Mouse (Mus musculus) embryonic facial prominence, embryonic 14.5 days (tissue): ENCODE measurements at regions not wholly inside any gene's neighbourhood (a gene's known extent, or its start where the extent isn't known, plus 50 kb on each side); places are given as distances from the start of the nearest gene placed in this dataset.

Experiments
- ATAC-seq: fragments of 200-750 bp; cut with Nextera tagmentation; 2 replicates; pipeline ENCODE4 v1.8.0; 2017; ENCODE audit warnings: low read depth, moderate number of reproducible peaks, moderate TSS enrichment
- DNase-seq: peaks from one replicate; pipeline ENCODE4 v3.0.0-alpha.2; 2015; ENCODE audit warnings: low spot score
- H3K27ac ChIP-seq: fragments of 300-500 bp; sonication (generic); replicated peaks from 2 replicates; pipeline ENCODE4 v1.5.1; 2014; ENCODE audit warnings: low read depth, mild to moderate bottlenecking, low read length, moderate library complexity
- H3K27me3 ChIP-seq: fragments of 300-500 bp; sonication (generic); replicated peaks from 2 replicates; pipeline ENCODE4 v1.6.1; 2014; ENCODE audit warnings: low read length; ENCODE audit not compliant: control insufficient read depth, insufficient read depth
- H3K36me3 ChIP-seq: fragments of 300-500 bp; sonication (generic); 2 replicates; pipeline ENCODE4 v1.6.1; 2014; ENCODE audit warnings: low read length, mixed read lengths; ENCODE audit not compliant: control insufficient read depth, insufficient read depth
- H3K4me1 ChIP-seq: fragments of 300-500 bp; sonication (generic); 2 replicates; pipeline ENCODE4 v1.6.1; 2014; ENCODE audit warnings: antibody characterized with exemption, low read length; ENCODE audit not compliant: control insufficient read depth, insufficient read depth
- H3K4me2 ChIP-seq: fragments of 300-500 bp; sonication (generic); 2 replicates; pipeline ENCODE4 v1.6.1; 2014; ENCODE audit warnings: low read depth, mild to moderate bottlenecking, low read length, moderate library complexity, mixed read lengths
- H3K4me3 ChIP-seq: fragments of 300-500 bp; sonication (generic); 2 replicates; pipeline ENCODE4 v1.5.1; 2014; ENCODE audit warnings: low read depth, mild to moderate bottlenecking, low read length
- H3K9ac ChIP-seq: fragments of 300-500 bp; sonication (generic); 2 replicates; pipeline ENCODE4 v1.6.1; 2014; ENCODE audit warnings: low read depth, mild to moderate bottlenecking, low read length, moderate library complexity, mixed read lengths
- H3K9me3 ChIP-seq: fragments of 300-500 bp; sonication (generic); 2 replicates; pipeline ENCODE4 v1.6.1; 2016; ENCODE audit warnings: low read length; ENCODE audit not compliant: control insufficient read depth
- whole genome bisulfite sequencing: fragments of 180-500 bp; shearing (Covaris S2); extraction: QIAGEN DNeasy Blood & Tissue Kit; methylation state at CpG from one replicate; pipeline ENCODE4 v1.1.7; 2014; 5-methylcytosine and 5-hydroxymethylcytosine counted together

DNA sequence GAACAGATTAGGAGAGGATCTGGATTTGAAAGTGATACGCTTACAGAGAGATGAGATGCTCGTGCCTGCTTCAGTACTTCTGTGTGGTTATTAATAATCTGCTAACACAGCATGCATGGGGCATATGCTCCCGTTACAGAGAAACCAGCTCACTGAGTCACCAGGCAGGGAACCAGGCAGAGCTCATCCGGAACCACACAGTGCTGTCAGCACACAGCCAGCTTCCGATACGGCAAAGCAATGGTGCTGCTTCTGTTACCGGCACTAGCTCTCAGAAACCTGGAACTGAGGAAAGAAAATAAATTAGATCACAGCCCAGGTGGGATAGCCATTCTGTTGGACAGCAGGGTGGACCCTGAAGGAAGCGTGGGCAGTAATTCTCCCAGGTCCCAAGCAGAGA lies 216.1 kb upstream of the Sptlc3 start:
- Histone ChIP-seq H3K4me2 (no peak overlapping the region), H3K4me1 (no peaks in the 10 kb centered on the region), H3K4me3 (no peak overlapping the region), H3K27me3 (no peaks in the 10 kb centered on the region), H3K9me3 (no peaks in the 10 kb centered on the region), H3K27ac (no peak overlapping the region), H3K36me3 (no peaks in the 10 kb centered on the region), H3K9ac (no peak overlapping the region)
- no peak for ATAC-seq
- no peak for DNase-seq
- 88% methylated on average over 8 of the region's 8 CpGs for WGBS

DNA sequence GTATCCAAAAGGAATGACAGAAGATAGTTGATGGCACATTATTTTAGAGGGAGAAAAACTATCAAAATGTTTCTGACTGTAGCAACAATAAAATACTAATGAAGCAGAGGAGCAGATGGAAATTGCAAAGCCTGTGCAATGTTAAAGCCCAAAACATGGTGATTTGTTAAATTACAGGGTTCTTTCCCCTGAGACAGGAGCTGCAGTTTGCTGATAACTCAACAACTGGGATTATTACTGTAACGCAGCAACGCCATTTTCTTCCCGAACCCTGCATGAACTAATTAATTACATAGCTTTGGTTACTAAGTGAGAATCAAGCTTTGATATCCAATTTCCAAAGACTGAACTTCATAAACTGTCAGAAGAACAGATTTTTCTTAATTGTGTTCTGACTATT lies 212.7 kb upstream of the Sptlc3 start:
- no peak overlapping the region for H3K4me2 ChIP-seq
- ATAC-seq (no peak), DNase-seq (peak; percentile 6)
- H3K9me3 ChIP-seq, result no peaks in the 10 kb centered on the region
- no peak overlapping the region for H3K9ac ChIP-seq
- no peaks in the 10 kb centered on the region for H3K27me3 ChIP-seq
- H3K36me3 ChIP-seq, result no peaks in the 10 kb centered on the region
- H3K4me1 ChIP-seq, result no peaks in the 10 kb centered on the region
- 69% methylated on average over 3 of the region's 3 CpGs for WGBS
- no peak overlapping the region for H3K4me3 ChIP-seq
- no peak overlapping the region for H3K27ac ChIP-seq

DNA sequence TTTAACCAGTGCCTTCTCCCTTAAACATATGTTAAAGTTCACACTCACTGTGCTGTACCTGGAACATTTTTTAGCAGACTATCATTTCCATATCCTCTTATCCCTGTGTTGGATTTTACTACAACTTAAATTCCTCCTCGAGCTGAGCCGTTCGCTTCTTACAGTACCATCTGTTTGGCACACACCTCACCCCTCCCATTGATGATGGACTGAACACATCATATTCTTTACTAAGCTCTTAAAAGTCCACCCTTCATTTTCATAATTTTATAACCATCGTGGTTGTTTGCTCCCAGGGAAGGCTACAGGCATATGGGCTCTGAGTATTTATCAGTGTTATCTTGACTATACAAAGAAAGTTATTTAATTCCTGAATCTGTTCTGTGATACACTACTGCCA lies 209.4 kb upstream of the Sptlc3 start:
- Histone ChIP-seq H3K27ac (no peak overlapping the region), H3K36me3 (no peaks in the 10 kb centered on the region), H3K4me3 (no peak overlapping the region), H3K4me2 (no peak overlapping the region), H3K9ac (no peak overlapping the region), H3K27me3 (no peaks in the 10 kb centered on the region), H3K4me1 (no peaks in the 10 kb centered on the region), H3K9me3 (no peaks in the 10 kb centered on the region)
- ATAC-seq (no peak), DNase-seq (no peak)
- WGBS, result 72% methylated on average over 4 of the region's 4 CpGs

DNA sequence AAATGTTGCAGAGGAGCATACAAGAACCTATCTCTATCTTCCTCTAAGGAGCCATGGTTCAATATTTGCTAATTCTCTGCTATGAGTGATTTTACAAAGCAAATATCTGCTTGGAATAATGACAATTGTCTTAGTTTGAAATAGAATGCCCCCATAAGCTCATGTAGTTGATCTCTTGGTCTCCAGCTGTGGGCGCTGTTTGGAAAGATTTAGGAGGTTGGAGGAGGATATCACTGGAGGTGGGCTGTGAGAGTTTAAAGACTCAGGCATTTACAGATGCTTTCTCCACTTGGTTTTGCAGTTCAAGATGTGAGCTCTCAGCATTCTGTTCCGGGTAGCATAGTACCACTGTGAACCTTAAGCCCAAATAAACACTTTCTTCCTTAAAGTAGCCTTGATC lies 207.3 kb upstream of the Sptlc3 start:
- Histone ChIP-seq H3K27ac (no peak overlapping the region), H3K4me1 (no peaks in the 10 kb centered on the region), H3K36me3 (no peaks in the 10 kb centered on the region), H3K4me3 (no peak overlapping the region), H3K27me3 (no peaks in the 10 kb centered on the region), H3K9ac (no peak overlapping the region), H3K4me2 (no peak overlapping the region), H3K9me3 (no peaks in the 10 kb centered on the region)
- DNase-seq (no peak), ATAC-seq (no peak)
- WGBS, result 48% methylated on average over 2 of the region's 2 CpGs

DNA sequence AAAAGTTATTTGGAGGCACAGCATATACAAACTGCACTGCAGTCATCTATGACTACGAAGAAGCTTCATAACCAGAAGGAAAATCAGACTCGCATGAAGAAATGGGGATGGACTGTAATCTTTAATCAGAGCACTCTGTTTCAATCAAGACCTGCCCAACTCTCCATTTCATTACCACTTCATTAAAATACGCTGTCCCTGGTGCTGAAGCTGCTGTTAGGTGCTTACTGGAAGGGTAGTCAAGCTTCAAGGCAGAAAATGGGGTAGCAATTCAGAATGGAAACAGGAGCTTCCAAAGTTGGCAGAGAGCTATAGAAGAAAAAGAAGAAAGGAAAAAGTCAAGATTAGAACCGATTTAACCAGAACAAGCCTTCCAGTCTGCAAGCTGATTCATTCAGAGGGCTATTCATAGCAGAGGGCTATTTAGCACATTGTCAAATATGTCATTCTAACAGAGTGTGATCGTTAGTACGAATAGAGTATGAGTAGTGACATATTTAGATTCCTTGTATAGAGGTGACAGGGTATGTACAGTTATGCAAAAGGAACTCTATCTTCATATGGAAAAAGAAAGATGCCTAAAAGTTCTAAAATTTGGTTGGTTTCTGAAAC lies 195.1 kb upstream of the Sptlc3 start:
- Histone ChIP-seq H3K27me3 (no peaks in the 10 kb centered on the region), H3K36me3 (no peaks in the 10 kb centered on the region), H3K9ac (no peak overlapping the region), H3K4me2 (no peak overlapping the region), H3K4me1 (no peaks in the 10 kb centered on the region), H3K9me3 (no peaks in the 10 kb centered on the region), H3K4me3 (no peak overlapping the region), H3K27ac (no peak overlapping the region)
- ATAC-seq, result no peak
- peak; percentile 81 for DNase-seq
- WGBS, result 57% methylated on average over 6 of the region's 6 CpGs

DNA sequence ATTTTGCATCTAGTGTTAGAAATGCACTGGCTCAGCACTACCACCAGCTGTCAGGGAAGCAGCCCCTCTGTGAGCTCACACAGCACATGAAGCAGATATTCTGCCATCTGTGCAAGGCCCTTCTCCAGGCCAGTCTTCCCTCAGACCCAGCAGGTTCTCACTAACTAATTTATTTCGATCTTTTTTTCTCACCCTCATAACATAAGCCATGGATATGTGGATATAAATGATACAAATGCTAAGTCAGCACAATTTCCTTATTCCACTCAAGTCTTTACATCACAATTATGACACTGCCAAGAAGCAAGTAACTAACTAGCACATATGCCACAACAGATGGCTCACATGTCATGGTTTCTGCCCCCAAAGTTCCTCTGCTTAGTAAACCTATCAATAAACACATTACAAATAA lies 182.3 kb upstream of the Sptlc3 start:
- H3K4me2 ChIP-seq, result no peak overlapping the region
- no peaks in the 10 kb centered on the region for H3K27me3 ChIP-seq
- H3K4me3 ChIP-seq, result no peak overlapping the region
- no peaks in the 10 kb centered on the region for H3K4me1 ChIP-seq
- no peak for ATAC-seq
- H3K9ac ChIP-seq, result no peak overlapping the region
- H3K36me3 ChIP-seq, result no peaks in the 10 kb centered on the region
- 71% methylated on average over 1 of the region's 1 CpGs for WGBS
- H3K9me3 ChIP-seq, result no peaks in the 10 kb centered on the region
- peak; percentile 2 for DNase-seq
- no peak overlapping the region for H3K27ac ChIP-seq

DNA sequence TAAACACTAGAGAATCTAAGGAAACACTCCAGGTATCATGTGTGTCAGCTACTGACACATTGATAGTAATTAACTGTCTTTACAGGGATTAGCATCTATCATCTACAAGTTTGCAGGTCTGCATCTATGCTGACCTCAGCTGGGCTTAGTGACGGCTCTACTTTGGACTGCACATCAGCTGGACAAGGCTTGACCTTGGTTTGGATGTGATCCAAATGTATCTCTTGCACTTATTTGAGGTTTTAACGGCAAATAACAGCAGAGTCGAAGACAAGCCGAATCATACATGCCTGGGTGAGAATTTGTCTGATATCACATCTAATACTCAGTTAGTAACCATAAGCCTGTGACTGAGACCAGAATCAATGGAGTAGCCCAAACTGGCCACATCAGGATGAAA lies 181.7 kb upstream of the Sptlc3 start:
- H3K4me3 ChIP-seq, result no peak overlapping the region
- H3K4me2 ChIP-seq, result no peak overlapping the region
- no peak for DNase-seq
- no peaks in the 10 kb centered on the region for H3K4me1 ChIP-seq
- no peak overlapping the region for H3K27ac ChIP-seq
- no peaks in the 10 kb centered on the region for H3K27me3 ChIP-seq
- no peak overlapping the region for H3K9ac ChIP-seq
- 74% methylated on average over 4 of the region's 4 CpGs for WGBS
- ATAC-seq, result no peak
- H3K9me3 ChIP-seq, result no peaks in the 10 kb centered on the region
- H3K36me3 ChIP-seq, result no peaks in the 10 kb centered on the region

DNA sequence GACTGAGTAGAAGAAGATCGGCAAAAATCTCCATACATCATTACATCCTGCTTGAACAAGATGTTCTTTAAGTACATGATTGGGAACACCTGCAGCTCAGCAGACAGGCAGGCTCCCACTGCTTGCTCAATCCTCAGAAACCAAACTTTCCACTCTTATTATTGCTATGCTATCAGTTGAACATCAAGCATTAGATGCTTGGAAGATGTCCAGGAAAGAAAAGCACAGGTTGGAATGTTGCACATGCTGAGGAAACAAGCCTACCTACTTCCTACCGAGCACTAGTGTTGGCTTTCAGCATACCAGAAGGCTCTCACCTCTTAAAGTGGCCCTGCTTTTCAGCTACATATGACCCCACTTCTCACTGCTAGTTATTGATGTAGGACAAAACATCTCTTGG lies 171.2 kb upstream of the Sptlc3 start:
- DNase-seq, result peak; percentile 79
- ATAC-seq, result peak; percentile 55
- no peaks in the 10 kb centered on the region for H3K27me3 ChIP-seq
- no peak overlapping the region for H3K27ac ChIP-seq
- no peak overlapping the region for H3K9ac ChIP-seq
- no peak overlapping the region for H3K4me3 ChIP-seq
- no peaks in the 10 kb centered on the region for H3K9me3 ChIP-seq
- no peak overlapping the region for H3K4me2 ChIP-seq
- 26% methylated on average over 2 of the region's 2 CpGs for WGBS
- no peaks in the 10 kb centered on the region for H3K36me3 ChIP-seq
- H3K4me1 ChIP-seq, result no peaks in the 10 kb centered on the region

DNA sequence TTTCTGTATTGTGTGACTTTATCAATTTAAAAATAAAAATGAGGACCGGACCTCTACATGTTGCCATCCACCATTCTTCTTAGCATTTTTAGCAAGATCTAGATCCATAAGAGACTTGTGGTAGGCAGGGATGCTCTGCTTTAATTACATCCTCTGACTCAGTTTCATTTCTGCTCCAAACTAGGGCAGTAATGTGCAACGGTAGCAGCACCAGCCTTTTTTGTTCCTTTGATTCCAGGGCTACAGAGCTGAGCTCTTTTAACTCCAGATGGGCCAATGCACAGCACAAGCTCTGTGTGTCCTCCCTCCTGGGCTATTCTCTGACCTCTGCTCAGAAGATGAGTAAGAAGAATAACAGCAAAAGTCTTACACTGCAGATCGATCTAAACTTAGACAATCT lies 168.2 kb upstream of the Sptlc3 start:
- H3K4me3 ChIP-seq, result no peak overlapping the region

More for the DNA sequence above, 168.2 kb upstream of the Sptlc3 start:
- Histone ChIP-seq H3K36me3 (no peaks in the 10 kb centered on the region), H3K27ac (no peak overlapping the region), H3K4me1 (no peaks in the 10 kb centered on the region), H3K4me2 (no peak overlapping the region), H3K9ac (no peak overlapping the region), H3K27me3 (no peaks in the 10 kb centered on the region), H3K9me3 (no peaks in the 10 kb centered on the region)
- DNase-seq, result no peak
- 72% methylated on average over 3 of the region's 3 CpGs for WGBS
- ATAC-seq, result no peak
